In genomic region chrX:156913363-156913762, GRCm38 (mm10) we compare ENCODE assay signal across 13 mouse cellular contexts.
A peak's percentile ranks its signal among the peaks of the same experiment; 100 is the strongest.
DNase-seq lines count a peak whose midpoint lies in the region; ATAC-seq and TF ChIP-seq lines count a peak whose summit lies in the region.
"Had no signal": no experiment of that assay in that cellular context is flagged by ENCODE, and none has a peak within 500 bp of the region (broad histone marks: within the 10 kb centered on the region; RNA-seq: fewer than 3 reads in every experiment).

No protein-coding gene starts in this region.

- H3K9ac ChIP-seq in kidney, embryonic 14.5 days (ENCODE audit: low read depth, low read length), result no peak overlapping the region
- H3K9ac ChIP-seq: heart, embryonic 12.5 days; liver, embryonic 12.5 days; midbrain, embryonic 12.5 days had no signal

- H3K27ac ChIP-seq in cerebellum, adult 2 months (ENCODE audit: insufficient read depth, low read length), result no peak overlapping the region
- no peak overlapping the region for H3K27ac ChIP-seq in kidney, embryonic 14.5 days (ENCODE audit: low read depth, low read length)
- H3K27ac ChIP-seq: liver, embryonic 12.5 days; midbrain, embryonic 12.5 days had no signal

- no peak for TF ChIP-seq CTCF in cerebellum, adult 2 months (IDR thresholded peaks at IDR 0.05; ENCODE audit: borderline replicate concordance, insufficient read depth, low read depth, low read length)
- TF ChIP-seq CTCF in brain, embryonic 14.5 days (IDR thresholded peaks at IDR 0.05; ENCODE audit: borderline replicate concordance, extremely low read depth, insufficient read depth, insufficient read length), result no peak

- H3K9me3 ChIP-seq in kidney, embryonic 14.5 days (ENCODE audit: control insufficient read depth, low read length), result no peaks in the 10 kb centered on the region
- H3K9me3 ChIP-seq: heart, embryonic 12.5 days; liver, embryonic 12.5 days; midbrain, embryonic 12.5 days had no signal

- TF ChIP-seq POLR2A in cerebellum, adult 2 months (IDR thresholded peaks at IDR 0.05; ENCODE audit: borderline replicate concordance, insufficient read depth, low read length), result no peak
- no peak for TF ChIP-seq POLR2A in brain, embryonic 14.5 days (IDR thresholded peaks at IDR 0.05; ENCODE audit: borderline replicate concordance, extremely low read depth, insufficient read depth, insufficient read length, poor library complexity, severe bottlenecking)

- H3K36me3 ChIP-seq in kidney, embryonic 14.5 days (ENCODE audit: control insufficient read depth, insufficient read depth, low read length), result no peaks in the 10 kb centered on the region
- H3K36me3 ChIP-seq: heart, embryonic 12.5 days; liver, embryonic 12.5 days; midbrain, embryonic 12.5 days had no signal

- H3K4me2 ChIP-seq in kidney, embryonic 14.5 days (replicated peaks; ENCODE audit: low read depth, low read length), result no peak overlapping the region
- H3K4me2 ChIP-seq: heart, embryonic 12.5 days; liver, embryonic 12.5 days; midbrain, embryonic 12.5 days had no signal

- H3K4me3 ChIP-seq in cerebellum, adult 2 months (replicated peaks; ENCODE audit: insufficient read depth, low read depth, low read length), result no peak overlapping the region
- H3K4me3 ChIP-seq in kidney, embryonic 14.5 days (ENCODE audit: low read length), result no peak overlapping the region
- H3K4me3 ChIP-seq: heart, embryonic 12.5 days; liver, embryonic 12.5 days; midbrain, embryonic 12.5 days had no signal

- no peaks in the 10 kb centered on the region for H3K27me3 ChIP-seq in cerebellum, adult 2 months (ENCODE audit: control insufficient read depth, insufficient read depth, low read length)
- no peaks in the 10 kb centered on the region for H3K27me3 ChIP-seq in kidney, embryonic 14.5 days (ENCODE audit: control insufficient read depth, insufficient read depth, low read length)
- H3K27me3 ChIP-seq: heart, embryonic 12.5 days; liver, embryonic 12.5 days; midbrain, embryonic 12.5 days had no signal

- DNase-seq in cerebellum, postnatal 10 days, result peak; percentile 30 to 38
- no peak for DNase-seq in cerebellum, adult 2 months
- peak; percentile 6 for DNase-seq in kidney, adult 9 months
- peak; percentile 56 for DNase-seq in 3T3-L1 (ENCODE audit: low read depth, low spot score)
- peak; percentile 15 for DNase-seq in brain, embryonic 14.5 days (ENCODE audit: low read depth)
- no peak for DNase-seq in ovary, postnatal 10 days (ENCODE audit: low spot score)
- no peak for DNase-seq in right cerebral cortex, postnatal 25 days
- DNase-seq: B cell, adult 2 months; thymus, postnatal 25 days had no signal

- no peak for ATAC-seq in kidney, embryonic 14.5 days (ENCODE audit: low FRiP score, low TSS enrichment)
- ATAC-seq: liver, embryonic 12.5 days had no signal

- WGBS in cerebellum, adult 2 months, result 52% methylated on average over 1 of the region's 1 CpGs
- WGBS in kidney, embryonic 14.5 days, result 67% methylated on average over 1 of the region's 1 CpGs

- H3K4me1 ChIP-seq in cerebellum, adult 2 months (ENCODE audit: control insufficient read depth, insufficient read depth, low read length), result no peaks in the 10 kb centered on the region
- H3K4me1 ChIP-seq in kidney, embryonic 14.5 days (ENCODE audit: control insufficient read depth, insufficient read depth, low read length), result no peaks in the 10 kb centered on the region
- H3K4me1 ChIP-seq: heart, embryonic 12.5 days; liver, embryonic 12.5 days; midbrain, embryonic 12.5 days had no signal

Comparison
In these comparisons a context has a peak if more than half of its experiments do, and no peak if none do; other contexts are left out.
1. DNase-seq: peak in cerebellum, postnatal 10 days (2 of 2), kidney, adult 9 months (single experiment), 3T3-L1 (single experiment) and brain, embryonic 14.5 days (single experiment); none in cerebellum, adult 2 months (0 of 2), ovary, postnatal 10 days (single experiment) and right cerebral cortex, postnatal 25 days (single experiment).